Mouse (Mus musculus) heart, adult 10 weeks (tissue): Measurements from ENCODE around the gene Grm2. TPM values are rescaled to one million over a fixed set of nuclear protein-coding genes. Genes with fewer than 3 reads are reported as not detected.

Experiments used
- polyA plus RNA-seq: library from polyadenylated mRNA; stranded (reverse); fragments of 350-450 nt; fragmentation: Illumina TruSeq; extraction: RNeasy Lipid Tissue Mini Kit (QIAGEN cat#74804); gene quantifications from one replicate; pipeline ENCODE4 v1.2.3, GENCODE M21; 2014; ENCODE audit warnings: low read depth, low replicate concordance

Gene Grm2
- polyA plus RNA-seq, result not detected

GRCm38 (mm10) chr9:106655884-106656720 lies at the start of gene Grm2:
Gene Grm2 (minus strand): TSS chr9:106656082.

GRCm38 (mm10) chr9:106685249-106686101 lies 29.6 kb upstream of the Grm2 start, which contains the start of gene Tex264:
Gene Tex264 (minus strand): TSS chr9:106685927.

GRCm38 (mm10) chr9:106626282-106626681 lies 29.6 kb downstream of the Grm2 start, which contains the start of gene Iqcf6:
Gene Iqcf6 (plus strand): TSS chr9:106626582.

Other genes starting within 250 kb of the Grm2 start
- gene Rpl29, start 226.6 kb downstream of the Grm2 start, polyA plus RNA-seq, result 441 TPM
- 24.2 TPM for gene Acy1, start 217.8 kb downstream of the Grm2 start, polyA plus RNA-seq
- gene Abhd14b, start 208.6 kb downstream of the Grm2 start, polyA plus RNA-seq, result 18.4 TPM
- gene Abhd14a, start 208.4 kb downstream of the Grm2 start, polyA plus RNA-seq, result 22.9 TPM
- 70.8 TPM for gene Pcbp4, start 202.8 kb downstream of the Grm2 start, polyA plus RNA-seq
- gene Gpr62, start 190.1 kb downstream of the Grm2 start, polyA plus RNA-seq, result not detected
- gene Rrp9, start 180.1 kb downstream of the Grm2 start, polyA plus RNA-seq, result 21.7 TPM
- gene Parp3, start 179.1 kb downstream of the Grm2 start, polyA plus RNA-seq, result 36.3 TPM
- gene Iqcf1, start 156.1 kb downstream of the Grm2 start, polyA plus RNA-seq, result not detected
- not detected for gene Iqcf5, start 141.5 kb downstream of the Grm2 start, polyA plus RNA-seq
- gene Iqcf3, start 94.5 kb downstream of the Grm2 start, polyA plus RNA-seq, result not detected
- not detected for gene Iqcf4, start 85.1 kb downstream of the Grm2 start, polyA plus RNA-seq
- gene Iqcf6, start 29.5 kb downstream of the Grm2 start, polyA plus RNA-seq, result not detected
- 53.3 TPM for gene Tex264, start 29.8 kb upstream of the Grm2 start, polyA plus RNA-seq
- 7.1 TPM for gene Rad54l2, start 133.1 kb upstream of the Grm2 start, polyA plus RNA-seq
- 17.4 TPM for gene Dcaf1, start 165.8 kb upstream of the Grm2 start, polyA plus RNA-seq
- 8.4 TPM for gene Rbm15b, start 231.3 kb upstream of the Grm2 start, polyA plus RNA-seq
- gene Manf, start 235.9 kb upstream of the Grm2 start, polyA plus RNA-seq, result 67.1 TPM